Mouse (Mus musculus): Measurements from ENCODE around the gene Vmn2r106. TPM values are rescaled to one million over a fixed set of nuclear protein-coding genes. Genes with fewer than 3 reads are reported as not detected.

The Vmn2r106 gene
- polyA plus RNA-seq (2012; ENCODE audit: low replicate concordance), result not detected in 2 replicates

GRCm38 (mm10) chr17:20285453-20285852, at the start of gene Vmn2r106:
TSS of gene Vmn2r106 (minus strand) at chr17:20285553.

DNA sequence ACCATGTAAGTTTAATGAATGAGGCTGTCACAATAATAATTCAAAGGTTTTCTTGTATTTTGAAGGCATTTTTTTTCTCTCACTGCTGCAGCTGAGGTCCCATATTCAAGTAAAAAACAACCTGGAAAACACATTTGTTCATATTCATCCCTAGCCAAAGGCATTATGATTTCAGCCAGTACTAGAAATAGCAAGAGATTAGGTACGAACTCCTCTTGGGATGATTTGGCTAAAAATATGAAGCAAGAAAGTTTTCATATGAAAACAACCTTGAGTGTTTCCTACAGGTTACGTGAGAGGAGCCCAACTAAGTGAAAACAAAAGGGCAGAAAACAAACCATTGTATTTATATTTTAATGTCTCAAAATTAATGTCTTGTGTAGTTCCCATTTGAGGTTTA, 50.4 kb downstream of the Vmn2r106 start, which contains the start of gene Vmn2r105:
Gene Vmn2r105 (minus strand): TSS at position 101 of the 400 bp plus-strand sequence.

Other genes starting within 250 kb of the Vmn2r106 start
- not detected in 2 replicates for gene Vmn2r104, start 237.2 kb downstream of the Vmn2r106 start, polyA plus RNA-seq (2012; ENCODE audit: low replicate concordance)
- not detected in 2 replicates for gene Fpr-rs7, start 171.3 kb downstream of the Vmn2r106 start, polyA plus RNA-seq (2012; ENCODE audit: low replicate concordance)
- gene Fpr-rs6, start 102.5 kb downstream of the Vmn2r106 start, polyA plus RNA-seq (2012; ENCODE audit: low replicate concordance), result not detected in 2 replicates
- 0.07 TPM in 1 of 2 replicates, not detected in the other for gene Vmn2r105, start 50.5 kb downstream of the Vmn2r106 start, polyA plus RNA-seq (2012; ENCODE audit: low replicate concordance)
- gene Vmn2r107, start 59.7 kb upstream of the Vmn2r106 start, polyA plus RNA-seq (2012; ENCODE audit: low replicate concordance), result 0.01 TPM in 1 of 2 replicates, not detected in the other
- gene Vmn1r224, start 128.6 kb upstream of the Vmn2r106 start, polyA plus RNA-seq (2012; ENCODE audit: low replicate concordance), result not detected in 2 replicates
- gene Vmn2r108, start 195.8 kb upstream of the Vmn2r106 start, polyA plus RNA-seq (2012; ENCODE audit: low replicate concordance), result not detected in 2 replicates
- not detected in 2 replicates for gene Vmn1r225, start 212.6 kb upstream of the Vmn2r106 start, polyA plus RNA-seq (2012; ENCODE audit: low replicate concordance)

Data from hematopoietic multipotent progenitor cell, adult 10-12 weeks (in vitro differentiated cells).